Mouse (Mus musculus): ENCODE results near the gene Rngtt. TPM values are rescaled to one million over a fixed set of nuclear protein-coding genes. Genes with fewer than 3 reads are reported as not detected.
"Not testable (repeated sequence)": the region's sequence is repeated elsewhere in the genome, so short reads cannot be mapped to it uniquely, and the experiment has no call there.

Rngtt gene
- 10 to 100 TPM; 28.9 to 29.8 TPM for total RNA-seq (2021)
- long read RNA-seq, experiment 1, full-length matches to known transcripts, result 8 of 11 reads
- long read RNA-seq, experiment 1, partial matches to known transcripts, result 2 of 11 reads
- long read RNA-seq, experiment 1, other reads (novel, unspliced or antisense), result 1 of 11 reads
- long read RNA-seq, experiment 2, full-length matches to known transcripts, result 27 of 32 reads
- long read RNA-seq, experiment 2, partial matches to known transcripts, result 2 of 32 reads
- long read RNA-seq, experiment 2, other reads (novel, unspliced or antisense), result 3 of 32 reads

DNA sequence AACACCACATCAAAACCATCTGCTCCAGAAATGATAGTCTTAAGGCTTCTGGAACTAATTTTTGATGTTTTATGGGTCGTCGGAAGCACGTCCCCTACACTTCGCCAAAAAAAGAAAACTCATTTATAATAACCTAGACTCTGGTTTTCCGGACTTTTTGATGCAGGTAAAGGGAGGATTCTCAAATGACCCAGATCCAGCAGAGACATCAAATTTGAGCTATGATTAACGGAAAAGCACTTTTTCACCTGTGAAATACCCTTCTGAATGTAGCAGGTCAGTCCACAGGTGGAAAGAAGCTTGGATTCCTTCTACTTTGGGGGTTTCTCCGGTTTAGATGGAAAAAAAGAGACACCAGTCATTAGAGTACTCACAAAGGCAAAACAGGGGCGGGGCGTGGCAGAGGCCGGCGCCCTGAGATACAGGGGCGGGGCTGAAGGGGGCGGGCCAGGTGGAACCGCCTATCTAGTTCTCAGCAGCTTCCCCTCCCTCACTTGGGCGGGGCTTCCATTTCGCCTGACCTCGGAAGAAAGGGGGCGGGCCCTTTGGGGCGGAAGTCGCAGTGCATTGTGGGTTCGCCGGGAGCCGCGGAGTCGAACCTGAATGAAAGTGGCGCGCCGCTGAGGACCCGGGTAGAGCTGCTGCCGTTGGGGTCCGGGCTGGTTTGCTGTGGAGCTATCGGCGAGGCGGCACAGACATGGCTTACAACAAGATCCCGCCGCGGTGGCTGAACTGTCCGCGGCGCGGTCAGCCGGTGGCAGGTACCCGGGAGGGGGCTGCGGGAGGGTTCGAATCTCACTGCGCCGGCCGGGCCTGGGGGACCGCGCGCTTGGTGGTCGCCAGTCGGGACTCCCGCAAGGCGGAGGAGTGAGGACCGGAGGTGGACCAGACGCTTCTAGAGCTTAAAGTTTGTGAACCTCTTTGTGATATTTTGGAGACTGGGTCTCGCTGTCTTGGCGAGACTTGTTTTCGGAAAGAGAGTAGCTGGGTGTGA lies at the start of gene Rngtt:
Rngtt (plus strand) TSS at position 548 of the 994 bp plus-strand sequence.
- peak; percentile 92 to 94 for DNase-seq (ENCODE audit: low spot score in 2 of 2)

DNA sequence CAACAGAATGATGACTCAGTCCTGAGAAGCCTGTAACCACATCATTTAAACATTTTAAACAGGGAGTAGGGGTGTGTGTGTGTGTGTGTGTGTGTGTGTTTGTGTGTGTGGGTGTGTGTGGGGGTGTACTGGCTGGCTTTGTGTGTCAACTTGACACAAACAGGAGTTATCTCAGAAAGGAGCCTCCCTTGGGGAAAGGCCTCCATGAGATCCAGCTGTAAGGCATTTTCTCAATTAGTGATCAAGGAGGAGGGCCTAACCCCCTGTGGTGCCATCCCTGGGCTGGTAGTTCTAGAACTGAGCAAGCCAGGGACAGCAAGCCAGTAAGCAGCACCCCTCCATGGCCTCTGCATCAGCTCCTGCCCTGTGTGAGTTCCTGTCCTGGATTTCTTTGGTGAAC lies 49.8 kb upstream of the Rngtt start:
- DNase-seq (ENCODE audit: low spot score in 2 of 2), result no peak

- DNase-seq (ENCODE audit: low spot score in 2 of 2), result peak; percentile 57 to 85
Observed at GRCm38 (mm10) chr4:33261311-33261753, 48.8 kb upstream of the Rngtt start.

DNA sequence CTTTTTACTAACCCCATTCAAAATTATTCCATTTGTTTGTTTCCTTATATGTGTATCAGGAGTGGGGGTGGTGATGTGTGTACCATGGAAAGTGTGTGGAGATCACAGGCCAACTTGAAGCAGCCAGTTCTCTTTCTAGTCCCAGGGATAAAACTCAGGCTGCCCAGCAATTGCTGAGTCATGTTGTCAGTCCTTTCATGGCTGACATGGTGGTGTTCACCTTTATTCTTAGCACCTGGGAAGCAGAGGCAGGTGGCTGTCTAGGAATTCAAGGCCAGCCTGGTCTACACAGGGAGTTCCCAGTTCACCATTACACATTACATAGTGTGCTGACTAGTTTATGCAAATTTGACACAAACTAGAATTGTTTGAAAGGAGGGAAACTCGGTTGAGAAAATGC lies 47.2 kb upstream of the Rngtt start:
- no peak for DNase-seq (ENCODE audit: low spot score in 2 of 2)

GRCm38 (mm10) chr4:33264979-33265726 lies 45.0 kb upstream of the Rngtt start:
- no peak for DNase-seq (ENCODE audit: low spot score in 2 of 2)

DNA sequence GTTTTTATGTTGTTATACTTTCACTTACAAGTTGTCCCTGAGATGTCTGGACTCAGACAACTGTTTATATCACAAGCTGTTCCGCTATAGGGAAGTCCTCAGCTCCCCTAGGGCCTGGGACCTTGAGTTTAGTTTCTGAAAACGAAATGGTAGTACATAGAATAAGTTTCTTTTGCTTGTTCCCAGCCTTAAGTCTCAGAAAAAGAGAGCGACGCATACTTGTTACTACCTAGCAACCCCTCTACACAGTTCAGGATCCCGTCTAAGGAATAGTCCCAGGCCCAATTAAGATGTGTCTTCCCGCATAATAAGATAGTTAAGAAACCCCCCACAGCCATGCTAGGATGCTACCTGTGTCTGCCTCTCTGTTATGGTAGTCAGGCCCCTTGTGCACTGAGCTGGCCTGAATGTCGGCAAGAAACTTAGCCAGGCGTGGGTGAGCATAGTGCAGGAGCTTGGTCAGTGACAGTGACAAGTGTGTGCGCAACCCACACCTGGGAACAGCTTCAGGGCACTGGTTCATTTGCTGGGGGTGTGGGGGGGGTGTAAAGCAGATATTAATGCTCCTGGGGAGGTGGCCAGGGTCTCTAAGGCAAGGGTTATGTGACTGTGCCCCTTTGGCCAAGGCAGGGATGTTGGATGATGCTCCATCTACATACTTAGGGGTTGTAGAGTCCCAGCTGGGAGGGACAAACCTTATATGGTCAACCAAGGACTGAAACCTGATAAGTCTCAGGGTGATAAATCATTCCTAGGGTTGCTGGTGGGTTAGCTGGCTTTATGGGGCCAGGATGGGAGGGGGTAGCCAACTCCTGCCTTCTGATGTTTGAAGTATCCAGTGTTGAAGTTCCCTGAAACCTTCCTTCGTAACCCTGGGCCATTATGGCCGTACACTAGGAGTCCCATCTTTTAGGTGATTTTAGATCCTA lies 39.5 kb upstream of the Rngtt start:
- no peak for DNase-seq (ENCODE audit: low spot score in 2 of 2)

DNA sequence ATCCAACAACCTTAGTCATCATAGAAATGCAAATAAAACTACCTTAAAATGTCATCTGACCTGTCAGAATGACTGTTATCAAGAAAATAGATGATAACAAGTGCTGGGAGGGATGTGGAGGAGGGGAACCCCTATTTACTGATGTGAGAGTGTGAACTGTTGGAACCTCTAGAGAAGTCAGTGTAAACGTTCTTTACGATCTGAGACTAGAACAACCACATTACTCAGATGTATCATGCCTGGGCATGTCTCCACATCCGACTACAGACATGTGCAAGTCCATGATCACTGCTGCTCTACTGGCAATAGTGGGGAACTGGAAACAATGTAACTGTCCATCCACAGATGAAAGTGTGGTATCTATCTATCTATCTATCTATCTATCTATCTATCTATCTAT lies 36.7 kb upstream of the Rngtt start:
- DNase-seq (ENCODE audit: low spot score in 2 of 2), result no peak

GRCm38 (mm10) chr4:33281891-33282685 lies 28.0 kb upstream of the Rngtt start:
- DNase-seq (ENCODE audit: low spot score in 2 of 2), result no peak

GRCm38 (mm10) chr4:33284083-33284880 lies 25.8 kb upstream of the Rngtt start:
- DNase-seq (ENCODE audit: low spot score in 2 of 2), result no peak

GRCm38 (mm10) chr4:33285448-33285847 lies 24.7 kb upstream of the Rngtt start:
- no peak for DNase-seq (ENCODE audit: low spot score in 2 of 2)

GRCm38 (mm10) chr4:33289106-33289650 lies 20.9 kb upstream of the Rngtt start:
- no peak for DNase-seq (ENCODE audit: low spot score in 2 of 2)

GRCm38 (mm10) chr4:33290002-33290401 lies 20.1 kb upstream of the Rngtt start, which contains the start of gene Pnrc1:
Gene Pnrc1 (minus strand): TSS chr4:33290163.
- peak in 1 of 2 experiments; percentile 28 for DNase-seq (ENCODE audit: low spot score in 2 of 2)

DNA sequence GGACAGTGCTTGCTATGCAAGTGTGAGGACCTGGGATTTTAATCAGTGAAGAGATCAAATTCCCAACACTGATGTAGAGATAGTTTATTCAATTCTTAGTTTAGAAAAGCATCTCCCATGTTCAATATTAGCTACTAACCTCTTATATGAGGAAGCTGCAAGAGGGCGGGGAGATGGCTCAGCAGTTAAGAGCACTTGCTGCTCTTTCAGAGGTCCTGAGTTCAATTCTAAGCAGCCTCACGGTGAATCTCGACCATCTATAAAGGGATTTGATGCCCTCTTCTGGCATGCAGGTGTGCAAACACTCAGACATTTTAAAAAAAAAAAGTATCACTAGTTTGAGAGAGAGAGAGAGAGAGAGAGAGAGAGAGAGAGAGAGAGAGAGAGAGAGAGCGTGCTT lies 19.2 kb upstream of the Rngtt start:
- no peak for DNase-seq (ENCODE audit: low spot score in 2 of 2)

- peak; percentile 46 to 69 for DNase-seq (ENCODE audit: low spot score in 2 of 2)
Observed at GRCm38 (mm10) chr4:33292409-33293370, 17.4 kb upstream of the Rngtt start.

GRCm38 (mm10) chr4:33300891-33301665 lies 9.0 kb upstream of the Rngtt start:
- DNase-seq (ENCODE audit: low spot score in 2 of 2), result not testable (repeated sequence)

- no peak for DNase-seq (ENCODE audit: low spot score in 2 of 2)
Observed at GRCm38 (mm10) chr4:33303057-33303456, 7.1 kb upstream of the Rngtt start.
